Mouse (Mus musculus): Measurements from ENCODE around the gene Mgea5. TPM values are rescaled to one million over a fixed set of nuclear protein-coding genes. Genes with fewer than 3 reads are reported as not detected.

Mgea5 gene
- polyA plus RNA-seq, 1 experiment from 2014 or later = 33.0 TPM

- ATAC-seq (replicated peaks; ENCODE audit: low FRiP score, low read depth) = no peak
- no peak overlapping the region for H3K4me3 ChIP-seq (replicated peaks; ENCODE audit: low read depth, low read length)
- DNase-seq (ENCODE audit: low spot score) = no peak
- 88% methylated on average over 6 of the region's 6 CpGs for WGBS
- H3K27me3 ChIP-seq (ENCODE audit: insufficient read depth, low read length) = no peaks in the 10 kb centered on the region
- no peak overlapping the region for H3K27ac ChIP-seq
- H3K9me3 ChIP-seq (replicated peaks; ENCODE audit: low read length) = no peaks in the 10 kb centered on the region
- H3K9ac ChIP-seq (ENCODE audit: low read depth, low read length) = no peak overlapping the region
- H3K4me2 ChIP-seq (ENCODE audit: low read length) = no peak overlapping the region
- no peak for TF ChIP-seq CTCF (IDR thresholded peaks at IDR 0.05; ENCODE audit: low read depth)
- H3K36me3 ChIP-seq (ENCODE audit: insufficient read depth, low read length) = no peaks in the 10 kb centered on the region
- 0 out of 2 replicates have a peak, but pooled peaks cover 2% of the 10 kb centered on the region for H3K4me1 ChIP-seq (replicated peaks; ENCODE audit: insufficient read depth, low read length)
Observed at GRCm38 (mm10) chr19:45792404-45792803, 8.8 kb upstream of the Mgea5 start.

- Histone ChIP-seq H3K4me2 (ENCODE audit: low read length) (no peak overlapping the region), H3K4me1 (replicated peaks; ENCODE audit: insufficient read depth, low read length) (no peaks in the 10 kb centered on the region), H3K4me3 (replicated peaks; ENCODE audit: low read depth, low read length) (no peak overlapping the region), H3K27ac (no peak overlapping the region; the same call in 1 of the 2 replicates), H3K27me3 (ENCODE audit: insufficient read depth, low read length) (no peaks in the 10 kb centered on the region), H3K36me3 (ENCODE audit: insufficient read depth, low read length) (no peaks in the 10 kb centered on the region), H3K9me3 (replicated peaks; ENCODE audit: low read length) (no peaks in the 10 kb centered on the region), H3K9ac (ENCODE audit: low read depth, low read length) (no peak overlapping the region)
- TF ChIP-seq CTCF (IDR thresholded peaks at IDR 0.05; ENCODE audit: low read depth) = no peak
- DNase-seq (ENCODE audit: low spot score) = peak; percentile 17
- WGBS = 74% methylated on average over 13 of the region's 13 CpGs
- no peak for ATAC-seq (replicated peaks; ENCODE audit: low FRiP score, low read depth)
Observed at GRCm38 (mm10) chr19:45789888-45790874, 6.5 kb upstream of the Mgea5 start.

GRCm38 (mm10) chr19:45789365-45789764, 5.7 kb upstream of the Mgea5 start:
- no peaks in the 10 kb centered on the region for H3K4me1 ChIP-seq (replicated peaks; ENCODE audit: insufficient read depth, low read length)
- no peak overlapping the region for H3K4me3 ChIP-seq (replicated peaks; ENCODE audit: low read depth, low read length)
- no peak overlapping the region for H3K4me2 ChIP-seq (ENCODE audit: low read length)
- WGBS = 18% methylated on average over 7 of the region's 7 CpGs
- ATAC-seq (replicated peaks; ENCODE audit: low FRiP score, low read depth) = no peak
- no peak overlapping the region for H3K27ac ChIP-seq
- no peaks in the 10 kb centered on the region for H3K36me3 ChIP-seq (ENCODE audit: insufficient read depth, low read length)
- H3K27me3 ChIP-seq (ENCODE audit: insufficient read depth, low read length) = no peaks in the 10 kb centered on the region
- H3K9me3 ChIP-seq (replicated peaks; ENCODE audit: low read length) = no peaks in the 10 kb centered on the region
- H3K9ac ChIP-seq (ENCODE audit: low read depth, low read length) = no peak overlapping the region
- no peak for TF ChIP-seq CTCF (IDR thresholded peaks at IDR 0.05; ENCODE audit: low read depth)
- peak; percentile 80 for DNase-seq (ENCODE audit: low spot score)

- H3K27me3 ChIP-seq (ENCODE audit: insufficient read depth, low read length) = no peaks in the 10 kb centered on the region
- no peaks in the 10 kb centered on the region for H3K36me3 ChIP-seq (ENCODE audit: insufficient read depth, low read length)
- H3K9me3 ChIP-seq (replicated peaks; ENCODE audit: low read length) = no peaks in the 10 kb centered on the region
- ATAC-seq (replicated peaks; ENCODE audit: low FRiP score, low read depth) = no peak
- no peak for DNase-seq (ENCODE audit: low spot score)
- TF ChIP-seq CTCF (IDR thresholded peaks at IDR 0.05; ENCODE audit: low read depth) = no peak
- 76% methylated on average over 4 of the region's 4 CpGs for WGBS
- no peak overlapping the region for H3K4me2 ChIP-seq (ENCODE audit: low read length)
- no peak overlapping the region for H3K4me3 ChIP-seq (replicated peaks; ENCODE audit: low read depth, low read length)
- H3K27ac ChIP-seq = no peak overlapping the region
- H3K9ac ChIP-seq (ENCODE audit: low read depth, low read length) = no peak overlapping the region
- no peaks in the 10 kb centered on the region for H3K4me1 ChIP-seq (replicated peaks; ENCODE audit: insufficient read depth, low read length)
Observed at GRCm38 (mm10) chr19:45788337-45788736, 4.7 kb upstream of the Mgea5 start.

- Histone ChIP-seq H3K9ac (ENCODE audit: low read depth, low read length) (no peak overlapping the region), H3K4me2 (ENCODE audit: low read length) (no peak overlapping the region), H3K9me3 (replicated peaks; ENCODE audit: low read length) (no peaks in the 10 kb centered on the region), H3K27ac (no peak overlapping the region), H3K4me3 (replicated peaks; ENCODE audit: low read depth, low read length) (no peak overlapping the region), H3K4me1 (replicated peaks; ENCODE audit: insufficient read depth, low read length) (no peaks in the 10 kb centered on the region), H3K27me3 (ENCODE audit: insufficient read depth, low read length) (no peaks in the 10 kb centered on the region), H3K36me3 (ENCODE audit: insufficient read depth, low read length) (no peaks in the 10 kb centered on the region)
- no peak for DNase-seq (ENCODE audit: low spot score)
- no peak for ATAC-seq (replicated peaks; ENCODE audit: low FRiP score, low read depth)
- TF ChIP-seq CTCF (IDR thresholded peaks at IDR 0.05; ENCODE audit: low read depth) = no peak
- 77% methylated on average over 3 of the region's 3 CpGs for WGBS
Observed at GRCm38 (mm10) chr19:45787450-45787849, 3.8 kb upstream of the Mgea5 start.

GRCm38 (mm10) chr19:45785470-45785869, 1.8 kb upstream of the Mgea5 start:
- no peaks in the 10 kb centered on the region for H3K36me3 ChIP-seq (ENCODE audit: insufficient read depth, low read length)
- no peak overlapping the region for H3K4me2 ChIP-seq (ENCODE audit: low read length)
- no peak for TF ChIP-seq CTCF (IDR thresholded peaks at IDR 0.05; ENCODE audit: low read depth)
- ATAC-seq (replicated peaks; ENCODE audit: low FRiP score, low read depth) (no peak), DNase-seq (ENCODE audit: low spot score) (peak; percentile 11)
- no peak overlapping the region for H3K9ac ChIP-seq (ENCODE audit: low read depth, low read length)
- H3K4me1 ChIP-seq (replicated peaks; ENCODE audit: insufficient read depth, low read length) = peaks cover 11% of the 10 kb centered on the region
- WGBS = 42% methylated on average over 3 of the region's 3 CpGs
- no peaks in the 10 kb centered on the region for H3K9me3 ChIP-seq (replicated peaks; ENCODE audit: low read length)
- H3K4me3 ChIP-seq (replicated peaks; ENCODE audit: low read depth, low read length) = no peak overlapping the region
- H3K27me3 ChIP-seq (ENCODE audit: insufficient read depth, low read length) = no peaks in the 10 kb centered on the region
- H3K27ac ChIP-seq = no peak overlapping the region

Measured in kidney, postnatal 0 days (tissue).